Mouse (Mus musculus): ENCODE results near the gene Rsrp1. TPM values are rescaled to one million over a fixed set of nuclear protein-coding genes. Genes with fewer than 3 reads are reported as not detected.
A peak's percentile ranks its signal among the peaks of the same experiment; 100 is the strongest.

The Rsrp1 gene
- total RNA-seq, 4 experiments from 2014 or later: 246 to 317 (median 274) TPM

DNA sequence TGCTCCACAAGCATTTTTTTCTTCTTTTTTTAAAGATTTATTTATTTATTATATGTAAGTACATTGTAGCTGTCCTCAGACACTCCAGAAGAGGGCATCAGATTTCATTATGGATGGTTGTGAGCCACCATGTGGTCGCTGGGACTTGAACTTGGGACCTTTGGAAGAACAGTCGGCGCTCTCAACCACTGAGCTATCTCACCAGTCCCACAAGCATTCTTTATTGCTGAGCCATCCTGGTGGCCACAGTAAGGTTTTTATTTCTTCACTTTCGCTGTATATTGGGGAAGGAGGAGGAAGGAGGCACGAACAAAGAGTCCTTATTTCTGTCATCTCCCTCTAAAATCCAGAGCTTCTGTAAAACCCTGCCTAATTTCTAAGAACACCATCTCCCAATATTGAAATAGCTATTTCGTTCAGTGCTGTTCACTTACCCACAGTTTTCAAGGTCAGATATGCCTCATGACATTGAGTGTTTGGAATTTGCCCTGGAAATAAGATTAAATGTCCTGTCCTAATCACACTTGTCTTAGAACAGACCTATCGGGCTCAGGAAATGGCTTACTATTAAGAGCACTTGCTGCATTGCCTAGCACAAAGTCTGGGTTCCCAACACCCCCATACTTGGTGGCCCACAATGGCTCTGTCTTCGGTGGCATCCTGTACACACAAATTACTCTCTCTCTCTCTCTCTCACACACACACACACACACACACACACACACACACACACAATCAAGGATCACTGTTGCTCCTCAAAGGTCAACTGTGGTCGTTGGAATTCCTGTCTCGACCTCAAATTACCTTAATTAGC is 1.1 kb upstream of the Rsrp1 start:
- no peak for DNase-seq (ENCODE audit: low spot score in 2 of 2)

DNA sequence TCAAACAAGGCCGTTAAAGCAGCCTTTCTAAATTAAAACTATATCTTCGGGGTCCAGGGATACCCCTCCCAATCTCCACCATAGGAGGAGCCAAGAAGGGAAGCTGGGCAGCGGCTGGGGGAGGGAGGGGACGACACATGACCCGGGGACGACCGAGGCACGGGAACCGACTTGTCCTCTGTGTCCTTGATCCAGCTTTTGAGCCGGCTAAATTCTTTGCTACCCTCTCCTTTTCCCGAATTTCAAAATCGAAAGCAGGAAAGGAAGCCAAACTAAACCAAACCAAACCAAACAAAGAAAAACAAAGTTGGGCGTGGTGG is 507 bp upstream of the Rsrp1 start:
- DNase-seq (ENCODE audit: low spot score in 2 of 2): peak in 1 of 2 experiments; percentile 61

DNA sequence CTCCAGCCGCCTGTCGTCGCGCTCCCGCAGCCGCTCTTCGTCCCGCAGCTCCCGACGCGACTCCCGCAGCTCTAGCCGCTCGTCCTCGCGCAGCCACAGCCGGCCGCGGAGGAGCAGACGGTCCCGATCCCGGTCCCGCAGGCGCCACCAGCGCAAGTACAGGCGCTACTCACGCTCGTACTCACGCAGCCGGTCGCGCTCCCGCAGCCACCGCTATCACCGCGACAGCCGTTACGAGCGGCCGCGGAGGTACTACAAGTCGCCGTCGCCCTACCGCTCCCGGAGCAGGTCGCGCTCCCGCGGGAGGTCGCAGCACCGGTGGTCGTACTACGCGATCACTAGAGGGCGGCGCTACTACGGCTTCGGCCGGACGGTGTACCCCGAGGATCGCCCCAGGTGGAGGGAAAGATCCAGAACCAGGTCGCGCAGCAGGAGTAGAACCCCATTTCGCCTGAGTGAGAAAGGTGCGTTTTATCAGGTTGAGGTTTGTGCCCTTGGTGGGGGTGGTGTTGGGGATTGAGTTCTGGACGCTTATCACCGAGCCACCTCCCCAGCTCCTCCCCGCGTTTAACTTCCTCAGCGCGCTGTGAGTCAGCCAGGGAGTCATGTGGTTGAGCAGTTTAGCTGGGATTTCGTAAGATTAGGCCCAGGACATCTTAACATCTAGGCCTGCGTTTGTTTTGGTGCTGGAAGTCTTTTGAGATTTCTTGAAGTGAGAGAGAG is 788 bp downstream of the Rsrp1 start:
- no peak for DNase-seq (ENCODE audit: low spot score in 2 of 2)

DNA sequence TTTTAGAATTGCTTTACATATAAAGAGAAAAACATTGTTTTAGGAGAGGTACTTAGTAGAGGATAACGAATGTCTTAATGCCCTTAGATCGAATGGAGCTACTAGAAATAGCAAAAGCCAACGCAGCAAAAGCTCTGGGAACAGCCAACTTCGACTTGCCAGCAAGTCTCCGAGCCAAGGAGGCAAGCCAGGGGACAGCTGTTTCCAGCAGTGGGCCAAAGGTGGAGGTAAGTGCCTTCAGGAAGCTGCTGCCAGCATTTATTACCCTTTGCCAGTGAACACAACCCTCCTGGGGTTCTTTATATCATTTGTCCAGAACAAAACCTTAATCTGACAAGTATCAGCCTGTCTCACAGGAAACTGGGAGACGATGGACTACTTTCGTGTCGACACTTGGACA is 1.8 kb downstream of the Rsrp1 start:
- DNase-seq (ENCODE audit: low spot score in 2 of 2): no peak

DNA sequence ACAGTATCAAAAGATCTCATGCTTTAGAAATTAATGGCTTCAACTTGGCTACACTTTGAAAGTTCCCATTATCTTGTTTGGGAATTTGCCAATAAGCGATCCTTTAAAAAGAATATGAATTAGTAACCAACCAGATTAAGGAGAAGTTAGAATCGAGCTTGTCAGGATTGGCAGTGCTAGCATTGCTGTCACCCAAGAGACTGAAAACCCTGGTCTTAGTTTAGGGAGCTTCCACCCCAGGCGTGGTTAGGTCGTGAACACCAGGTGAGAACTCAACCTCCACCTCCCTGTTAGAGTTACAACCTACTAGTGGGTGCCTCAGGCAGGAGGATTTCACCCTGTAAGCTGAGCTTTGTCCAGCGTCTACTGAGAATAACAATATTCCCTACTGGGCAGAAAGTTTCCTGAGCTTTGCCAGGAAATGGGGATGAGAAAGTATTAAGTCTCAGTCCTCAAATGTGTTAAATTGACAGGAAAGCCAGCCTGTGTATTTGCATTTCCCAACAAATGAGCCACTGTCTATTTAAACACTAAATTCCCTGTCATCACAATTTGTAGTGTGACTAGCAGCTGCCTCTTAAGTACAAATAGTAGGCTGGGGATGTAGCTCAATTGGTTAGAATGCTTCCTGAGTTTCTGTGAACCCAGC is 4.5 kb downstream of the Rsrp1 start:
- no peak for DNase-seq (ENCODE audit: low spot score in 2 of 2)

DNA sequence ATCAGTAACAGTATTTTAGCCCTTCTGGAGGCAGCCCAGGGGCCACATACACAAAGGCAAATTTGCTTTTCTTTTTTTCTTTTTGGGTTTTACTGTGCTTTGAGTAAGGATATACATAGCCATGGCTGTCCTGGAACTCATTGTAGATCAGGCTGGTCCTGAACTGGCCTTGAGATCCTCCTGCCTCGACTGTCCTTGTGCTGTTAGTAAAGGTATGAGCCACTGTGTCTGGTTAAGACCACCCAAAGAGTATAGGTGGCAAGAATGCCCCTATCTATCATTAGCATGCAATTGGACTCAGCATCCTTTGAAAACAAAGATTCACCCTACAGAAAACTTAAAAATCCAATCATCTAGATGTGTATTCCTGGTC is 5.1 kb downstream of the Rsrp1 start:
- no peak for DNase-seq (ENCODE audit: low spot score in 2 of 2)

DNA sequence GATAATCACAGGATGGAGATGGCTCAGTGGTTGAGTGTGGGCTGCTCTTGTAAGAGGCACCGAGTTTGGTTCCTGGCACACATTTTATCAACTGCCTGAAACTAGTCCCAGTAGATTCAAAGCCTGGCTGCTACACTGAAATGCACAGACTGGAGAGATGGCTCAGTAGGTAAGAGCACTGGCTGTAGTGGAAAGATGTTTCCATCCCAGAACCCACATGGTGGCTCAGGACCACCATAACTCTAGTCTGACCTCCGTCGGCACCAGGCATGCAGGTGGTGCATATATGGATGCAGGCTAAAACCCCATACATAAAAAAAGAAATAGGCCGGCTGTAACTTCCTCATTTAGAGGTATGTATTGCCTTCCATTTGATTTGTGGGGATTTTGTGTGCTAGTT is 6.1 kb downstream of the Rsrp1 start:
- DNase-seq (ENCODE audit: low spot score in 2 of 2): no peak

DNA sequence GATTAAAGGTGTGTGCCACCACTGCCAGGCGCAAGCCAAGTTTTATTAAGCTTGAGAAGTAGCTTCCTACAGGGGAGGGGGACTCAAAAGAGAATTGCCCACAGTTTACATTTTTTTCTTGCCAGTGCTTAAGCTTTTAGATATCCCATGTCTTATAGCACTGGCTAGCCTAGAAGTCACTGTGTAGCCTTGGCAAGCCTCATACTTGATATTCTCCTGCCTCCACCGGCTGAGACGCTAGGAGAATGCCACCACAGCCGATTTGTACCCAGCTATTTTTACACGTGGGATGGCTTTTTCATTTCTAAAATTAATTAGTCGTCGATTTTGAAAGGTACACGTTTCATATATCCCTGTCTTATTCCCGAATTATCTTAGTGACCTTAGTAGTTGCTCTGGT is 6.8 kb downstream of the Rsrp1 start:
- DNase-seq (ENCODE audit: low spot score in 2 of 2): no peak

DNA sequence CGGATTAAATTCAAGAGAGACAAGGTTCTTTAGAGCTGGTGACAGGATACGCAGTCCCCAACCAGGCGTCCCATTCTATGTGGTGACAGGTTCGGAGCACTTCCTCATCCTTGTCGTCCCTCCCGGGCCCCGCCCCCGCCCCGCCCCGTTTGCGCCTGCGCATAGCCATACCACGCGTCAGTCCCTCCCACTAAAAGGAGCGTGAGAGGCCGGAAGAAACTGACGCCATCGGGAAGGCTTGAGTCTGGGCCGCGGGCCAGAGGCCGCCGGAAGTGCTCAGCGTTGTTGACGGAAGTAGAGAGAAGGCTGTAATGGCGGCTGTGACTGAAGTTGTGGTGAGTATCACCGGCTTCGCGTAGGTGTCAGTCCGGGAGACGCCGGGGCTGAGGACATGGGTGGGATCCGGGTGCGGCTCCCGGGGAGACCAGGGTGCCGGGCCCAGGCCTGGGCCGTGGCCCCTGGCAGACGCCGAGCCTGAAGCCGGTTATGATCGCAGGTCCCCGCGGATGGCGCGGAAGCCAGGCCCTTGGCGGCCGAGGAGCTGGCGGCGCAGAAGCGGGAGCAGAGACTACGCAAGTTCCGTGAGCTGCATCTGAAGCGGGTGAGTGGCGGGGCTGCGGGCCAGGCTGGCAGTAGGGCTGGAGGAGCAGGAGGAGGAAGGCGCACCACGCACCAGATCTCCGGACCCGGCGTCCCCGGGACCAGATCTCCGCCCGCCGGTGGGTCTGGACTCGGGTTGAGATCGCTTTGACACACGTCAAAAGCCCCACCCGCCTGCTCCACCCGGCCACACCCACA is 7.5 kb downstream of the Rsrp1 start, which contains the start of gene Syf2:
Gene Syf2, plus strand, starts transcription at position 215 of the 798 bp plus-strand sequence.
- peak; percentile 94 to 95 for DNase-seq (ENCODE audit: low spot score in 2 of 2)

DNA sequence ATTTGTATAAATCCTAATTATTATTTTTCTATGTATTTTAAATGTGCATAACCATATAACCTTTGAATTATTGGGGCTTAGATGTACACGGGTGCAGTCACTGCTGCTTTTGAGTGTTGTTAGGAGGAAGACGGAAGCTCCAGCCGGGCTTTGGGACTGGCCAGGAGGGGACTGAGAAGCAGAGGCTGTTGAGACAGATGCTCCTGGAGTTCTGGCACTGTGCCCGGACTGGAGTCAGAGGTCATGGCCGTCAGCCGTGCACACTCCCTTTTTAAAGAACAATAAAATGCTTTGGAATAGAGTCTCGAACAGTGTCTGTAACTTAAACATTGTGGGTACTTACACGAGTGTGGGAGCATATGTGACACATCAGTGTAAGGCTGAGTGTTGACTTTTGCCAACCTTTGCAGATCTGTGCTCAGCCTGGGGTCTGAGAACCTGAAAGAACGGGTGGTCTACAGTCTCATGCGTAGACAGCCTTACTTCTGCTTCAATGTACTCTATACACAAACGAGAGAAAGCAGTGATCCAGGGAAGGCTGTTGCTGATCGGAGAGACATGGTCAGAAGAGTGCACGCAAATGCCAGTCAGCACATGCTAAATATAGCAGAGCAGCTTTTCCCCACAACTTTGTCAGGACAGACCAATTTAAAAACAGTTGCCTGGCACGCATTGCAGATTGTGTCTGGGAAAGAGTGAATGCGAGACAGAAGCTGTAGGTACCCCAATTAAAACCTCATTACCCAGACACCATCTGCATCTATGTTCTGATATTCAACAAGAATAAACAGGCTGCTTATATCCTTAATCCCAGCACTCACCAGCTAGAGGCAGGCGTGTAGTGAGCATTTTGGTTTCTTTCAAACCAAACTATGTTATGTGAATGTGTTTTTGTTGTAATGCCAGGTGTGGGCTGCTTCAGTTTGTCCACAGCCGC is 14.1 kb downstream of the Rsrp1 start:
- no peak for DNase-seq (ENCODE audit: low spot score in 2 of 2)

DNA sequence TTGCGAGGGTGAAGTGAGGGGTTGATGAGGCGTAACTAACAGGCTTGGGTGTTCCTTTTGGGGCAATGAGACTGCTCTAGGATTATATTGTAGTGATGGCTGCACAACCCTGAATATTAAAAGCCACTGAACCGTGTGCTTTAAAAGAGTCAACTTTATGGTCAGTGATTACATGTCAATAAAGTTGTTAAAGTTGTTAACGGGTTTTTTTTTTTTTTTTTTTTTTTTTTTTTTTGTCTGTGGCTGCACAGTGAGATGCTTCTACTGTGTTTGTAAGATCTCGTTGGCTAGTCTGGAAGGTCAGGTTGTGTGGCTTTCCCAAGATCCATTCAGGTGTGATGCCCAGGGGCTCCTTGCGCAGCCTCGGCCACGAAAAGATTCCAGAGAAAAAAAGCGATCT is 16.5 kb downstream of the Rsrp1 start:
- DNase-seq (ENCODE audit: low spot score in 2 of 2): no peak

DNA sequence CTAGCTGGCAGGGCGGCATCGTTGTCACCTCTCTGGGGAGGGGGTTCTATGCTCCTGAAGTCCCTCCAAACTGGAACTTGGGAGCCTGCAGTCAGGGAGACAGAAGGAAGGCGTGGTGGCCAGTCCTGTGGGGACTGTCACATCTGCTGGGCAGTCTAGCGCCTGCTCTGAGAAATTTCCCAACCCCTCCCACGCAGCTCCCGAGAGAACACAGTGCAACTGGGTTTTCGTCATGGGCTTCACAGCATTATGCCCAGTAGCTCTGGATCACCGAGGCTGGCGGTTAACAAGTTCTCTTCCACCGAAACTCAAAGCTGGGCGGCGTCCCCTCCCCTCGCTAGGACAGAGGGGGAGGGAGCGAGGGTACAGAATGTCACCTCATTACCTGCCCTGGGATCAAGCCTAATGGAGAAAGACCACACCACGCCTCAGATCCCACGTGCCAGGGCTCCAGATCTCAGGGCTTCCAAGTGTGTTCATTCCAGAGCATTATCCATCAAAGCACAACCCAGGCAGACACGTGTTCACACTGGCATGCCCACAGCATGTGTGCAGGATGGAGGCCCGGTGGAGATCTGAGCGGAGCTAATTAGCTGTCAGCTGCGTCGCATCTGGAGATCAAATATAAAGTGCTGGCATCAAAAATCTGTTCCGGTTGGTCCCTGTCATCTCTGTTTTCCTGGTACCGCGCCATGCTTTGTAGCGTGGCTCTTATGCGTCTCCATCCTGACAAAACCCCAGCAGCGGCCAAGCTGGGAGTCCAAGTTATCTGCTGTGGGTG is 20.6 kb downstream of the Rsrp1 start:
- no peak for DNase-seq (ENCODE audit: low spot score in 2 of 2)

DNA sequence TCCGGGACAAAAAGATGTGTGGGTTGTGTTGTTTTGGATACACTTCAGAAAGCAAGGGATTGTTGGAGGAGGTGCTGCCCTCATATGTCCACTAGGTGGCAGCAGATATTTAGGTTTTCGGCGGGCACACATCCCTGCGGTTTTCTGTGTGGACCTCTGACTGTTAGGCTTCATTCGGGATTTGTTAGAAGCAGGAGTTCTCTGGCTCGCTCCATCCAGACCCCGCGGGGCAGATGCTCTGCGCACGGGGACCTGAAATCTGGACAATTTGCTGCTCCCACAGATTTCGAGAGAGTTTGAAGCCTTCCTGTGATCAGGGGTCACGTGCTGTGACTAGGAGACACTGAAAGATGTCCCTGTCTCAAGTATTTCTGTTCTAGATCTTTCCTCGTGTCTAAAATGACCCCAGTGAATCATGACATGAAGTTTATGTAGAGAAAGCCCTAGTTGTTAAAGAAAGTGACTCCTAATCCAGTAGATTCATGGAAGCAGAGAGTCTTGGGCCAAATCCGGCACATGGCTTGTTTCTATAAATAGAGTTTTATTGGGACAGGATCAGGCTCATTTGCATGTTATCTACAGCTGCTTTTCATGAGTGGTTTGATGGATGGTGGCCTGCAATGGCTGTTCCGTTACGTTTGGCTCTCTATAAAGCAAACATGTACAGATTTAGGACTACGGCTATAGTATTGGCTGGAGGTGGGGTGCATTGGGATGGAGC is 22.8 kb downstream of the Rsrp1 start:
- DNase-seq (ENCODE audit: low spot score in 2 of 2): peak; percentile 69 to 81

DNA sequence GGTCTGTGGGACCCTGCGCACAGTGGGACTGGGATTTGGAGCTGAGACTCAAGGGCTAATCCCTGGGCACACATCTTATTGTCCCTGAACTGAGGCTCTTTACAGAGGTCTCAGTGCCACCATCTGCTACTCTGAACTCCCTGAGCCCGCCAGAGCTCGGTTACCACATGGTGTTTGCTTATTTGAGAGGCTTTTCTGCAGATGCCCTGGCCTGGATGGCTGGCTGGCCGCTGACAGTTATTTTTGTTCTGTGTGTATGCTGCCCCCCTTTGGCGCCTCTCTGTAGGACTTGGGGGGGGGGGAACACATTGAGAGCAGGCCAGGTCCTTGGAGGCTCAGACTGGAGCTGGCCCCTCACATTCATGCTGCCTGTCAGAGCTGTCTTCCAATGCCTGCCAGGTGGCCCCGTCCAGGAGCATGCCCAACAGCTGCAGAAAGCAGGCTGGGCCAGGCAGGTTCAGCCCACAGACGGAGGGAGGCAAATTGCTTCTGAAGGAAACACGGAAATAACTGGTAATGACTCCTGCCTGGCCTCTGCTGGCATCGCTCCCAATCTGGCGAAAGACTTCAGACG is 27.2 kb downstream of the Rsrp1 start:
- no peak for DNase-seq (ENCODE audit: low spot score in 2 of 2)

DNA sequence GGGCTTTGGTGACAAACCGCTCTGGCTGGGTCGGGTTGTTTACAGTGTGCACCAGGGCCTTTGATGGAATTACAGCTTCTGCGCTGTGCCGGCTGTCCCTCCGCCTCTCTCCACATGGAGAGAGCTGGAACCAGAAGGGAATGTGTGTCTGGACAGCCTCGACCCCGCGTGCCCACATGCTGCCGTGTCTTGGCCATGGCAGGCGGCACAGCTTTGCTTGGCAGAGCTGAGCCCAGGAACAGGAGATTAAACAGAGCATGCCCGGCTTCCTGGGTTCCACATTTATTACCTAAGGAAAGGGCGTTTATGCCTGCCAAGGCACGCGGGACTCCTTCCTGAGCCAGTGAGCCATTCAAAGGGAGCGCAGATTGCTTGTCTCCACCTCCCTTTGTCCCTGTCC is 31.1 kb downstream of the Rsrp1 start:
- DNase-seq (ENCODE audit: low spot score in 2 of 2): no peak

DNA sequence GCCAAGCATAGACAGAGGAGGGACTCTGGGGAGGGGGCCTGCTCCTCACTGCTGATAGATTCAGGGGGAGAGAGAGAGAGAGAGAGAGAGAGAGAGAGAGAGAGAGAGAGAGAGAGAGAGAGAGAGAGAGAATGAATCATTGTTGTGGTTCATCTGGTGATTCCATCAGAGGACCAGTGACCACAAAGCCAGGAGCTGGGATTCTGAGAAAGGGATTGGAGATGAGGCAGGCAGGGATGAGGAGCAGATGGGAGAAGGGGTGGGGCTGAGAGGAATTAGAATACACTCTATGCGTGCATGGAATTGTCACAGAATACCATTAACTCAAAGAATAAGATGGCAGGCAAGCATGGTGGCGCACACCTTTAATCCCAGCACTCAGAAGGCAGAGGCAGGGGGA is 31.8 kb downstream of the Rsrp1 start:
- no peak for DNase-seq (ENCODE audit: low spot score in 2 of 2)

DNA sequence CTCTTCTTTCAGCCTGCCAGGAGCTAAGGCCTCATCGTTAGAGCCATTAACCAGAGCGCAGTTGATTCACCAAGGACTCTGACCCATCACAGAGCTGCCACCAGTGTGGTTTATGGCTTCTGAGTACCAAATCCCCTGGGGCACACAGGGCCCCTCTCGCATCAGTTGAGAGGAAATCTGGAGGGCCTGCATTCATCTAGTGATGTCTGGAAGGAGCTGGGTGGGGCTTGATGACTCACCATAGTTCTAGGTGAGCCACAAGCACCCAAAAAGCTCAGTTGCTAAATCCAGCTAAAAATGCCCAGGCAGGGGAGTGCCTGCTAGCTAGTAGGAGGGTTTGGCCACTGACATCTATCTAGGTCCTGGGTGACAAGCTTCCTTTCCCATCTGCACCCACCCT is 32.5 kb downstream of the Rsrp1 start:
- no peak for DNase-seq (ENCODE audit: low spot score in 2 of 2)

DNA sequence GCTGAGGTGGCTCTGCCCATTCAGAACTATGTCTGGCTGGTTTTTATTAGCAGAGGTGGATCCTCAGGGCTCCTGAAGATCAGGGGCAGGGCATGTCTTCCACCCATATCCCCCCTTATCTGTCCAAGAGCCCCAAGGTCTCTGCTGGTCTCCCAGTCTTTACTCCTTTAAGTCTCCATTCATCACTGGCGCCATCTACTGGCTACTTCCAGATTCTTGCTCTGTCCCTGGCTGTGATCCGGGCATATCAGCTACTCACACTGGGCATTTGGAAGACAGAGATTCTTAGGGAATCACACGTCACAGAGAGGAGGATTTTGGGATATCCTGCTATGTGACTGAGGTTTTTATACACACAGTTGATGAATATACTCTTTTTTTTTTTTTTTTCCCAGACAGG is 32.9 kb downstream of the Rsrp1 start:
- DNase-seq (ENCODE audit: low spot score in 2 of 2): peak in 1 of 2 experiments; percentile 55

Measured in layer of hippocampus, adult 8-10 months (tissue).